Mouse (Mus musculus): ENCODE results near the gene Grap. TPM values are rescaled to one million over a fixed set of nuclear protein-coding genes. Genes with fewer than 3 reads are reported as not detected.

Grap gene
- polyA plus RNA-seq, 1 experiment from 2014 or later, result 6.8 TPM

DNA sequence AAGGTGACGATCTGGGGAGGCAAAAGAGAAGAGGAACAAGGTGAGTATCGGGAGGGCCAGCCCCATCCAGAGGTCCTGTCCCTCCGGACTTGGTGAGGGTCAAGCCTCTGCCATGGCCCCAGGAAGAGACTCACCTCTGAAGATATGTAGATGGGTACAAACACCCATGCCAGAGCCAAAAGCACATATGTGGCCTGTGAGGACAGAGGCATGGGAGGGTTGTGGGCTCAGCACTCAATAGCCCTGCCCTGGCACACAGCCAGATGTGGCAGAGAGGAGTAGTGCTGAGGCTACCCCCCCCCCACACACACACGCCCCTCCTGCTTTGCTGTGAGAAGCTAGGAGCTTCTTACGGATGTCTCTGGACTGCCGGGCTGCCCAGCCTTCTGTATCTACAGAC, 62.1 kb downstream of the Grap start:
- Histone ChIP-seq H3K4me2 (ENCODE audit: low read length) (no peak overlapping the region), H3K4me1 (ENCODE audit: control insufficient read depth, insufficient read depth, low read length) (no peaks in the 10 kb centered on the region), H3K27ac (replicated peaks; ENCODE audit: low read depth, low read length) (no peak overlapping the region), H3K27me3 (ENCODE audit: control insufficient read depth, insufficient read depth, low read length) (no peaks in the 10 kb centered on the region), H3K9me3 (ENCODE audit: control insufficient read depth, low read length) (no peaks in the 10 kb centered on the region), H3K36me3 (ENCODE audit: control insufficient read depth, insufficient read depth, low read length) (no peaks in the 10 kb centered on the region), H3K9ac (replicated peaks; ENCODE audit: low read length) (no peak overlapping the region), H3K4me3 (replicated peaks; ENCODE audit: low read depth, low read length) (no peak overlapping the region)
- ATAC-seq (ENCODE audit: low FRiP score, low TSS enrichment) (no peak), DNase-seq (no peak)
- WGBS, result 66% methylated on average over 6 of the region's 6 CpGs

- ATAC-seq (ENCODE audit: low FRiP score, low TSS enrichment) (no peak), DNase-seq (no peak)
- 55% methylated on average over 5 of the region's 5 CpGs for WGBS
- H3K27me3 ChIP-seq (ENCODE audit: control insufficient read depth, insufficient read depth, low read length), result no peaks in the 10 kb centered on the region
- no peak overlapping the region for H3K9ac ChIP-seq (replicated peaks; ENCODE audit: low read length)
- no peak overlapping the region for H3K27ac ChIP-seq (replicated peaks; ENCODE audit: low read depth, low read length)
- H3K4me3 ChIP-seq (replicated peaks; ENCODE audit: low read depth, low read length), result no peak overlapping the region
- H3K9me3 ChIP-seq (ENCODE audit: control insufficient read depth, low read length), result no peaks in the 10 kb centered on the region
- H3K4me2 ChIP-seq (ENCODE audit: low read length), result no peak overlapping the region
- no peaks in the 10 kb centered on the region for H3K36me3 ChIP-seq (ENCODE audit: control insufficient read depth, insufficient read depth, low read length)
- H3K4me1 ChIP-seq (ENCODE audit: control insufficient read depth, insufficient read depth, low read length), result no peaks in the 10 kb centered on the region
Observed at GRCm38 (mm10) chr11:61717990-61718389, 64.9 kb downstream of the Grap start.

DNA sequence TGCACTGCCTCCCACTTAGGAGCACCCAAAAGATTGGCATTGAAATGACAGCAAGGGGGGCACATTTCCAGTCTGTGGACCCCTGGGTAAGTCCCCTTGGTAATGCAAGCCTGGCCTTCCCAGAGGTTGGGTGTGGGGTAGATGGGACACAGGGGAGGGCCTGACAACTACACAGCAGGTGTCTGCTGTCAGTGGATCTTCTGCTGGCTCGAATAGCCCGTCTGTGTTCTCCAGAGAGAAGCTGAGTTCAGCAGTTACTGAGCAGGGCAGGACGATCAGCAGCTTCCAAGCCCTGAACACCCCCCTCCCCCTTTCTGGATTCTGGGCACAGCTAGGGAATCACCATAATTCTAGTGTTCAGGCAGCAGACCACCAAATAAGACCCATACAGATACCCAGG, 66.3 kb downstream of the Grap start:
- Histone ChIP-seq H3K4me3 (replicated peaks; ENCODE audit: low read depth, low read length) (no peak overlapping the region), H3K27me3 (ENCODE audit: control insufficient read depth, insufficient read depth, low read length) (no peaks in the 10 kb centered on the region), H3K4me2 (ENCODE audit: low read length) (no peak overlapping the region), H3K9me3 (ENCODE audit: control insufficient read depth, low read length) (no peaks in the 10 kb centered on the region), H3K4me1 (ENCODE audit: control insufficient read depth, insufficient read depth, low read length) (no peaks in the 10 kb centered on the region), H3K36me3 (ENCODE audit: control insufficient read depth, insufficient read depth, low read length) (no peaks in the 10 kb centered on the region), H3K9ac (replicated peaks; ENCODE audit: low read length) (no peak overlapping the region), H3K27ac (replicated peaks; ENCODE audit: low read depth, low read length) (no peak overlapping the region)
- DNase-seq (no peak), ATAC-seq (ENCODE audit: low FRiP score, low TSS enrichment) (no peak)
- 61% methylated on average over 3 of the region's 3 CpGs for WGBS

DNA sequence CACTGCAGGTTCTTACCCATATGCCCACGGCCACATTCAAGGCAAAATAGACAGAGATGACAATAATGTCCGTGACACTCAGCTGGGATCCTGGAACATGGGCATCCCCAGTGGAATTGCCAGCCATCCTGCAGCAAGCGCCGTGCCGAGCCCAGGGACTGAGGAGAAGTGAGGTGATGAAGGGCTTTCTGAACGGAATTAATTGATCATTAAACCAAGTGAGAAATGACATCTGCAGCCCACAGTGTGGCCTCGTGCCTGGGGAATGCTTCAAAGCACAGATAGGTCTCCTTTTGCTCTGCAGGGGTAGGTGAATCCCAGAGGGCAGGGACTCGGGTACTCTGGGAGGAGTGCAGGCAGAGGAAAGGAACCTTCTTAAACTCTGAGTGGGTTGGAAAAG, 66.8 kb downstream of the Grap start:
- no peak for DNase-seq
- Histone ChIP-seq H3K9ac (replicated peaks; ENCODE audit: low read length) (no peak overlapping the region), H3K36me3 (ENCODE audit: control insufficient read depth, insufficient read depth, low read length) (no peaks in the 10 kb centered on the region), H3K4me3 (replicated peaks; ENCODE audit: low read depth, low read length) (no peak overlapping the region), H3K27me3 (ENCODE audit: control insufficient read depth, insufficient read depth, low read length) (no peaks in the 10 kb centered on the region), H3K27ac (replicated peaks; ENCODE audit: low read depth, low read length) (no peak overlapping the region), H3K4me2 (ENCODE audit: low read length) (no peak overlapping the region), H3K4me1 (ENCODE audit: control insufficient read depth, insufficient read depth, low read length) (no peaks in the 10 kb centered on the region), H3K9me3 (ENCODE audit: control insufficient read depth, low read length) (no peaks in the 10 kb centered on the region)
- no peak for ATAC-seq (ENCODE audit: low FRiP score, low TSS enrichment)
- 69% methylated on average over 8 of the region's 8 CpGs for whole genome bisulfite sequencing

GRCm38 (mm10) chr11:61720636-61721035, 67.6 kb downstream of the Grap start, which contains the start of gene Slc5a10:
Slc5a10 (minus strand) TSS chr11:61720826.
- H3K36me3 ChIP-seq (ENCODE audit: control insufficient read depth, insufficient read depth, low read length), result no peaks in the 10 kb centered on the region
- no peak for DNase-seq

DNA sequence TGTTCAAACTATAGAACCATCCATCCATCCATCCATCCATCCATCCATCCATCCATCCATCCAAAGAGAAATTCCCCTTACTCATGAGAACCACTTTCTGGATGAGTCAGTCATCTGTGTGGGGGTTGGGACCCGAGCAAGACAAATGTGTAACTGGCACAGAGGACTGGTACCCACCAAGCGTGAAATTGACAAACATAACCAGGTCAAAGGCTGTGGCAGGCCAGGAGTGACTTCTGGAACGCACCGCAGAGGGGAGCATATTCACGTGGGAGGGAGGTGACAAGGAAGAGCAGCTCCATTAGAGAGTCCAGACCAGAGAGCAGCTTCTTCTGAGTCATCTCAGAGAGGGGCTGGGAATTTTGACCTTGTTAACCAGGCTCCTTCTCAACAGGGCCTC, 69.0 kb downstream of the Grap start:
- peaks cover 5% of the 10 kb centered on the region for H3K36me3 ChIP-seq (ENCODE audit: control insufficient read depth, insufficient read depth, low read length)
- WGBS, result 53% methylated on average over 5 of the region's 5 CpGs
- H3K4me2 ChIP-seq (ENCODE audit: low read length), result no peak overlapping the region
- no peaks in the 10 kb centered on the region for H3K9me3 ChIP-seq (ENCODE audit: control insufficient read depth, low read length)
- DNase-seq (no peak), ATAC-seq (ENCODE audit: low FRiP score, low TSS enrichment) (no peak)
- no peak overlapping the region for H3K27ac ChIP-seq (replicated peaks; ENCODE audit: low read depth, low read length)
- H3K9ac ChIP-seq (replicated peaks; ENCODE audit: low read length), result no peak overlapping the region
- H3K27me3 ChIP-seq (ENCODE audit: control insufficient read depth, insufficient read depth, low read length), result no peaks in the 10 kb centered on the region
- H3K4me1 ChIP-seq (ENCODE audit: control insufficient read depth, insufficient read depth, low read length), result no peaks in the 10 kb centered on the region
- no peak overlapping the region for H3K4me3 ChIP-seq (replicated peaks; ENCODE audit: low read depth, low read length)

More at GRCm38 (mm10) chr11:61720636-61721035, 67.6 kb downstream of the Grap start, which contains the start of gene Slc5a10:
- no peak for ATAC-seq (ENCODE audit: low FRiP score, low TSS enrichment)
- Histone ChIP-seq H3K9me3 (ENCODE audit: control insufficient read depth, low read length) (no peaks in the 10 kb centered on the region), H3K27ac (replicated peaks; ENCODE audit: low read depth, low read length) (no peak within 1 kb of the TSS), H3K27me3 (ENCODE audit: control insufficient read depth, insufficient read depth, low read length) (no peaks in the 10 kb centered on the region), H3K9ac (replicated peaks; ENCODE audit: low read length) (no peak within 1 kb of the TSS), H3K4me2 (ENCODE audit: low read length) (no peak within 1 kb of the TSS), H3K4me3 (replicated peaks; ENCODE audit: low read depth, low read length) (no peak within 1 kb of the TSS), H3K4me1 (ENCODE audit: control insufficient read depth, insufficient read depth, low read length) (no peaks in the 10 kb centered on the region)
- 90% methylated on average over 3 of the region's 3 CpGs for WGBS

Other genes starting within 250 kb of the Grap start
- 8.5 and 21.2 TPM in 2 replicates for gene Rnf112, start 199.1 kb upstream of the Grap start, polyA plus RNA-seq (2014; fragmentation: Nextera tagmentation; extraction: Ambion mirVana)
- gene Mfap4, start 167.8 kb upstream of the Grap start, polyA plus RNA-seq (2014; fragmentation: Nextera tagmentation; extraction: Ambion mirVana), result 18.8 and 29.8 TPM in 2 replicates
- gene Mapk7, start 158.9 kb upstream of the Grap start, polyA plus RNA-seq (2014; fragmentation: Nextera tagmentation; extraction: Ambion mirVana), result 52.9 and 58.5 TPM in 2 replicates
- 32.0 and 40.7 TPM in 2 replicates for gene B9d1, start 148.1 kb upstream of the Grap start, polyA plus RNA-seq (2014; fragmentation: Nextera tagmentation; extraction: Ambion mirVana)
- gene Epn2, start 73.6 kb upstream of the Grap start, polyA plus RNA-seq (2014; fragmentation: Nextera tagmentation; extraction: Ambion mirVana), result 71.7 and 80.5 TPM in 2 replicates
- gene Fam83g, start 30.8 kb downstream of the Grap start, polyA plus RNA-seq (2014; fragmentation: Nextera tagmentation; extraction: Ambion mirVana), result 0.11 and 0.16 TPM in 2 replicates
- not detected in 2 replicates for gene Slc5a10, start 67.6 kb downstream of the Grap start, polyA plus RNA-seq (2014; fragmentation: Nextera tagmentation; extraction: Ambion mirVana)
- gene Prpsap2, start 108.8 kb downstream of the Grap start, polyA plus RNA-seq (2014; fragmentation: Nextera tagmentation; extraction: Ambion mirVana), result 50.3 and 51.4 TPM in 2 replicates
- gene Ulk2, start 201.8 kb downstream of the Grap start, polyA plus RNA-seq (2014; fragmentation: Nextera tagmentation; extraction: Ambion mirVana), result 52.2 and 67.8 TPM in 2 replicates

Measured in midbrain, embryonic 14.5 days (tissue).